Mouse (Mus musculus) embryonic fibroblast, embryonic 13.5 days (primary cell): ENCODE data around the gene Dcaf5.

Experiments used
- CTCF ChIP-seq: IDR thresholded peaks from 2 replicates; pipeline ENCODE4 v1.5.1; 2011; ENCODE audit warnings: mild to moderate bottlenecking, control low read depth, low read length, moderate library complexity, borderline replicate concordance; ENCODE audit not compliant: insufficient read depth
- POLR2A ChIP-seq: IDR thresholded peaks from 2 replicates; pipeline ENCODE4 v1.6.1; 2011; ENCODE audit warnings: low read depth, mild to moderate bottlenecking, control low read depth, low read length, moderate library complexity

DNA sequence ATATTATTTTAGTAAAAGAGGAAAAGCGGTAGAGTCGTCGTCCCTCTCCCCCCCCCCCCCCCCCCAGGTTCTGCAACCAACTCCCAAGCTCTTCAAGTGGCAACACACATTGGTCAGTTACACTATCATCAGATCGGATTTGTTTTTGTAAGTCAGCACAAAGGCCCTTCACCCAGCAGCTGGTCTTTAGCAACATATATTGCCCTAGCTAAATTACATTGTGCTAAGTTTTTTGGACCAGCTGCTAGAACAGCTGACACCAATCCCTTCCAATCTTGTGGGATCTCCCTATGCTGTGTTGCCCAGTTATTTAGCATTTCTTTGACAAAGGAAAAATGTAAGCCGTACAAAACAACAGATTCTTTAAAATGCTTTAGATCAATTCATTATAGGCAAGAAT is 21.6 kb upstream of the Dcaf5 start:
- TF ChIP-seq POLR2A = no peak
- no peak for TF ChIP-seq CTCF
